Mouse (Mus musculus) stomach, embryonic 16.5 days (tissue): Measurements from ENCODE around the gene Mmp17. TPM values are rescaled to one million over a fixed set of nuclear protein-coding genes. Genes with fewer than 3 reads are reported as not detected.

ENCODE experiments used
- ATAC-seq: fragments of 200-750 bp; cut with Nextera tagmentation; 2 replicates; pipeline ENCODE4 v1.8.0; 2017; ENCODE audit warnings: moderate number of reproducible peaks, moderate TSS enrichment; ENCODE audit not compliant: insufficient read depth, low FRiP score
- H3K27ac ChIP-seq: fragments of 300-500 bp; sonication (generic); 2 replicates; pipeline ENCODE4 v1.5.1; 2014; ENCODE audit warnings: low read length
- H3K27me3 ChIP-seq: fragments of 300-500 bp; sonication (generic); 2 replicates; pipeline ENCODE4 v1.6.1; 2014; ENCODE audit warnings: low read length, control low read depth, mixed read lengths; ENCODE audit not compliant: control insufficient read depth, insufficient read depth
- H3K36me3 ChIP-seq: fragments of 300-500 bp; sonication (generic); 2 replicates; pipeline ENCODE4 v1.6.1; 2014; ENCODE audit warnings: low read length; ENCODE audit not compliant: control insufficient read depth, insufficient read depth
- H3K4me1 ChIP-seq: fragments of 300-500 bp; sonication (generic); 2 replicates; pipeline ENCODE4 v1.6.1; 2014; ENCODE audit warnings: low read length, control low read depth, mixed read lengths; ENCODE audit not compliant: control insufficient read depth, insufficient read depth
- H3K4me2 ChIP-seq: fragments of 300-500 bp; sonication (generic); 2 replicates; pipeline ENCODE4 v1.6.1; 2014; ENCODE audit warnings: low read depth, low read length, mixed read lengths
- H3K4me3 ChIP-seq: fragments of 300-500 bp; sonication (generic); replicated peaks from 2 replicates; pipeline ENCODE4 v1.5.1; 2014; ENCODE audit warnings: mild to moderate bottlenecking, low read length
- H3K9ac ChIP-seq: fragments of 300-500 bp; sonication (generic); 2 replicates; pipeline ENCODE4 v1.6.1; 2014; ENCODE audit warnings: low read length
- H3K9me3 ChIP-seq: fragments of 300-500 bp; sonication (generic); replicated peaks from 2 replicates; pipeline ENCODE4 v1.6.1; 2016; ENCODE audit warnings: low read length, control low read depth; ENCODE audit not compliant: control insufficient read depth
- WGBS: fragments of 180-500 bp; shearing (Covaris S2); extraction: QIAGEN DNeasy Blood & Tissue Kit; methylation state at CpG from one replicate; pipeline ENCODE4 v1.1.7; 2014; 5-methylcytosine and 5-hydroxymethylcytosine counted together
- polyA plus RNA-seq: library from polyadenylated mRNA; unstranded; fragments of >200 nt; fragmentation: Nextera tagmentation; extraction: Ambion mirVana; gene quantifications from 2 replicates; pipeline ENCODE4 v1.2.1, GENCODE M21; 2015

Mmp17 gene
- 2.5 and 3.3 TPM in 2 replicates for polyA plus RNA-seq

- peak within 1 kb of the TSS; percentile 76 for H3K4me3 ChIP-seq
- peaks cover 9% of the 10 kb centered on the region; the same call in 1 of the 2 replicates for H3K4me1 ChIP-seq
- ATAC-seq: peak; percentile 92
- no peaks in the 10 kb centered on the region for H3K36me3 ChIP-seq
- H3K4me2 ChIP-seq: peak within 1 kb of the TSS; percentile 100
- H3K9me3 ChIP-seq: no peaks in the 10 kb centered on the region
- H3K27me3 ChIP-seq: peaks cover 16% of the 10 kb centered on the region
- peak within 1 kb of the TSS; percentile 82 for H3K9ac ChIP-seq
- no peak within 1 kb of the TSS for H3K27ac ChIP-seq
- whole genome bisulfite sequencing: under 1% methylated on average over 80 of the region's 80 CpGs
Measured at GRCm38 (mm10) chr5:129583761-129584582, at the start of gene Mmp17. Gene Mmp17 (plus strand): TSS chr5:129584169.

GRCm38 (mm10) chr5:129534500-129534899 lies 49.5 kb upstream of the Mmp17 start:
- Histone ChIP-seq H3K4me3 (no peak overlapping the region), H3K9me3 (no peaks in the 10 kb centered on the region), H3K27ac (peak overlapping the region; percentile 51; the same call in 1 of the 2 replicates), H3K4me2 (no peak overlapping the region), H3K36me3 (0 out of 2 replicates have a peak, but pooled peaks cover 10% of the 10 kb centered on the region), H3K27me3 (no peaks in the 10 kb centered on the region), H3K4me1 (no peaks in the 10 kb centered on the region), H3K9ac (no peak overlapping the region)
- no peak for ATAC-seq
- 64% methylated on average over 2 of the region's 2 CpGs for WGBS

- Histone ChIP-seq H3K27me3 (no peaks in the 10 kb centered on the region), H3K27ac (no peak overlapping the region), H3K4me1 (no peaks in the 10 kb centered on the region), H3K9me3 (no peaks in the 10 kb centered on the region), H3K4me3 (no peak overlapping the region), H3K4me2 (no peak overlapping the region), H3K36me3 (0 out of 2 replicates have a peak, but pooled peaks cover 11% of the 10 kb centered on the region), H3K9ac (no peak overlapping the region)
- no peak for ATAC-seq
- 64% methylated on average over 2 of the region's 2 CpGs for WGBS
Measured at GRCm38 (mm10) chr5:129535021-129535420, 48.9 kb upstream of the Mmp17 start.

- no peak for ATAC-seq
- H3K9ac ChIP-seq: no peak overlapping the region
- H3K4me3 ChIP-seq: no peak overlapping the region
- no peaks in the 10 kb centered on the region for H3K4me1 ChIP-seq
- no peaks in the 10 kb centered on the region for H3K27me3 ChIP-seq
- no peak overlapping the region for H3K27ac ChIP-seq
- no peak overlapping the region for H3K4me2 ChIP-seq
- WGBS: 89% methylated on average over 3 of the region's 3 CpGs
- 0 out of 2 replicates have a peak, but pooled peaks cover 11% of the 10 kb centered on the region for H3K36me3 ChIP-seq
- H3K9me3 ChIP-seq: no peaks in the 10 kb centered on the region
Measured at GRCm38 (mm10) chr5:129535431-129535830, 48.5 kb upstream of the Mmp17 start.

GRCm38 (mm10) chr5:129538826-129539225 lies 45.1 kb upstream of the Mmp17 start:
- no peaks in the 10 kb centered on the region for H3K9me3 ChIP-seq
- H3K4me3 ChIP-seq: no peak overlapping the region
- WGBS: 92% methylated on average over 4 of the region's 4 CpGs
- no peak for ATAC-seq
- H3K9ac ChIP-seq: no peak overlapping the region
- H3K27ac ChIP-seq: no peak overlapping the region
- no peak overlapping the region for H3K4me2 ChIP-seq
- H3K27me3 ChIP-seq: no peaks in the 10 kb centered on the region
- H3K4me1 ChIP-seq: no peaks in the 10 kb centered on the region
- H3K36me3 ChIP-seq: peaks cover 29% of the 10 kb centered on the region; the same call in 1 of the 2 replicates

GRCm38 (mm10) chr5:129542236-129542635 lies 41.7 kb upstream of the Mmp17 start:
- peaks cover 32% of the 10 kb centered on the region for H3K36me3 ChIP-seq
- no peak overlapping the region for H3K9ac ChIP-seq
- WGBS: 86% methylated on average over 3 of the region's 3 CpGs
- no peaks in the 10 kb centered on the region for H3K9me3 ChIP-seq
- no peak overlapping the region for H3K4me3 ChIP-seq
- H3K4me1 ChIP-seq: no peaks in the 10 kb centered on the region
- H3K27me3 ChIP-seq: no peaks in the 10 kb centered on the region
- H3K4me2 ChIP-seq: no peak overlapping the region
- no peak overlapping the region for H3K27ac ChIP-seq
- no peak for ATAC-seq

- H3K4me2 ChIP-seq: no peak overlapping the region
- H3K27me3 ChIP-seq: no peaks in the 10 kb centered on the region
- no peak overlapping the region for H3K27ac ChIP-seq
- H3K36me3 ChIP-seq: peaks cover 46% of the 10 kb centered on the region
- WGBS: 76% methylated on average over 9 of the region's 9 CpGs
- no peak overlapping the region for H3K9ac ChIP-seq
- H3K4me3 ChIP-seq: no peak overlapping the region
- ATAC-seq: peak; percentile 13; the same call in 1 of the 2 replicates
- H3K4me1 ChIP-seq: no peaks in the 10 kb centered on the region
- no peaks in the 10 kb centered on the region for H3K9me3 ChIP-seq
Measured at GRCm38 (mm10) chr5:129545787-129546186, 38.2 kb upstream of the Mmp17 start.

GRCm38 (mm10) chr5:129549716-129550115 lies 34.3 kb upstream of the Mmp17 start:
- ATAC-seq: no peak
- Histone ChIP-seq H3K4me2 (no peak overlapping the region), H3K36me3 (peaks cover 43% of the 10 kb centered on the region), H3K9me3 (no peaks in the 10 kb centered on the region), H3K4me1 (no peaks in the 10 kb centered on the region), H3K27ac (no peak overlapping the region), H3K9ac (no peak overlapping the region), H3K4me3 (no peak overlapping the region), H3K27me3 (no peaks in the 10 kb centered on the region)
- WGBS: 89% methylated on average over 12 of the region's 12 CpGs

GRCm38 (mm10) chr5:129550790-129551189 lies 33.2 kb upstream of the Mmp17 start:
- peaks cover 50% of the 10 kb centered on the region for H3K36me3 ChIP-seq
- no peaks in the 10 kb centered on the region for H3K9me3 ChIP-seq
- 97% methylated on average over 6 of the region's 6 CpGs for WGBS
- no peak overlapping the region for H3K4me3 ChIP-seq
- no peak for ATAC-seq
- no peak overlapping the region for H3K27ac ChIP-seq
- H3K4me1 ChIP-seq: no peaks in the 10 kb centered on the region
- H3K27me3 ChIP-seq: no peaks in the 10 kb centered on the region
- H3K9ac ChIP-seq: no peak overlapping the region
- no peak overlapping the region for H3K4me2 ChIP-seq
